Mouse (Mus musculus): ENCODE results near the gene Gpr37l1. TPM values are rescaled to one million over a fixed set of nuclear protein-coding genes. Genes with fewer than 3 reads are reported as not detected.
"Not testable (repeated sequence)": the region's sequence is repeated elsewhere in the genome, so short reads cannot be mapped to it uniquely, and the experiment has no call there.

Gene Gpr37l1
- polyA plus RNA-seq, 1 experiment from 2014 or later: not detected

DNA sequence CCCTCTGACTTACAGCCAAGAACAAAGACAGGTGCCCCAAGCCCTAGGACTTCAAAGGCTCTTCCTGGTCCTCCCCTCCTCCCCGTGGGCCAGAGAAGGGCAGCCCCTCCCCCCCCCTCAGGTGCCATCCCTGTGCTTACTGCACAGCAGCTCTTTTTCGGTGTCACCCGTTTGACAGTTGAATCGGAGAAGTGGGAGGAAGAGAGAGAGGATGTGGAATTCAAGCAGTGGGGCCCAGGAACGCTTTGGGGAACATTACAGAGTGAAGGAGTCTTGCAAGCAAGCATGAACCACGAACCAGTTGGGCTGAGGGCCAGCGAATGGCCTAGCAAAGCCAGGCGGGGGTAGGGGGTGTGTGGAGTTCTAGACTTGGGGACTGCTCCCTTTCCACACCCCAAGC is 35.9 kb downstream of the Gpr37l1 start:
- Histone ChIP-seq H3K27ac (peak overlapping the region; percentile 79), H3K27me3 (peaks cover 9% of the 10 kb centered on the region; the same call in 1 of the 2 replicates), H3K36me3 (no peaks in the 10 kb centered on the region), H3K4me2 (peak overlapping the region; percentile 61), H3K9me3 (replicated peaks) (no peaks in the 10 kb centered on the region), H3K4me3 (replicated peaks) (0 out of 2 replicates have a peak overlapping the region, but pooled peaks have one; percentile 25), H3K9ac (peak overlapping the region; percentile 63), H3K4me1 (replicated peaks) (peaks cover 62% of the 10 kb centered on the region)
- DNase-seq (no peak), ATAC-seq (ENCODE audit: low read depth) (no peak)
- 15% methylated on average over 8 of the region's 8 CpGs for WGBS (ENCODE audit: insufficient replicate concordance)

DNA sequence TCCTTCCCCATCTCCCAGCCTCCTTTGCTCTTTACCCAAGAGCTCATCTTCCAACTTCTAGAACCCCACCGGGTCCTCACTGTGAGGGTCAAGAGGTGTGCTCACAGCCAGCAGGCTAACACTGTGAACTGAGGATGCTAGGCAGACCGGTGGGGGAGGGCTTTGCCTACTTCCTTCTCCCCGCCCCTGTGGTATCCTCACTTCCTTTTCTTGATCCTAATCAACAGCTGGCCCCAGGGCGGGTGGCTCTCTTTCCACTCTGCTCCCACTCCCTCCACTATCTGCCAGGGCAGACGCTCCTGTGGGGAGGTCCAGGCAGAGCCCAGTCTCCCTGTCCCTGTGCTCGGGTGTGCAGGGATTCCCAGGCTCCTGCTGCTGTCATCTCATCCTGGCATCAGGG is 36.4 kb downstream of the Gpr37l1 start:
- H3K4me1 ChIP-seq (replicated peaks): peaks cover 62% of the 10 kb centered on the region
- peak overlapping the region; percentile 79 for H3K27ac ChIP-seq
- ATAC-seq (ENCODE audit: low read depth): peak; percentile 51
- H3K36me3 ChIP-seq: no peaks in the 10 kb centered on the region
- H3K27me3 ChIP-seq: peaks cover 9% of the 10 kb centered on the region; the same call in 1 of the 2 replicates
- DNase-seq: peak; percentile 39
- 3% methylated on average over 6 of the region's 6 CpGs for WGBS (ENCODE audit: insufficient replicate concordance)
- no peaks in the 10 kb centered on the region for H3K9me3 ChIP-seq (replicated peaks)
- peak overlapping the region; percentile 63 for H3K9ac ChIP-seq
- peak overlapping the region; percentile 61 for H3K4me2 ChIP-seq
- no peak overlapping the region for H3K4me3 ChIP-seq (replicated peaks)

DNA sequence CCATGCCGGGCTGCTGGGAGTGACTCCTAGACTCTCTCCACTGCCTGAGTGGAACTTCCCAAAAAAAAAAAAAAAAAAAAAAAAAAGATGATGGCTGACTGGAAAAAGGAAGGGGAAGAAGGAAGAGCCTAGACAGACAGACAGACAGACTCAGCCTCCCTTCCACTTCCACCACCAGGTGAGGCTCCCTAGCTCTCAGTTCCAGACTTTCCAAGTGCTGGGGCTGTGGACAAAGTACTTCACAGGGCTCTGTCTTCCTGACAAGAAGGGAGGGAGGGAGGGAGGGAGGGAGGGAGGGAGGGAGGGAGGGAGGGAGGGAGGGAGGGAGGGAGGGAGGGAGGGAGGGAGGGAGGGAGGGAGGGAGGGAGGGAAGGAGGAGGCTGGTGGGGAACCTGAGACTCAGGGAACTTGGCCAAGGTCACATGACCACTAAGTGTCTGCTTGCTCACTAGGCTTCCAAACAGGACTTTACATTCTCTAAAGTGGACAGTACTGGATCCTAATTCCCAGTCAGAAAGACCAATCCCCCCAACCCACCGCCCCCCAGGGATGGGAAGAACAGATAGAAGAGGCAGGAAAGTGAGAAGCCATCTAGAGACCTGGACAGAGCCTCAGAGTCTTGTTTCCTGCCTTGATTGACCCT is 37.0 kb downstream of the Gpr37l1 start:
- Histone ChIP-seq H3K4me1 (replicated peaks) (peaks cover 62% of the 10 kb centered on the region), H3K4me3 (replicated peaks) (no peak overlapping the region), H3K36me3 (no peaks in the 10 kb centered on the region), H3K27me3 (peaks cover 9% of the 10 kb centered on the region; the same call in 1 of the 2 replicates), H3K27ac (peak overlapping the region; percentile 16; the same call in 1 of the 2 replicates), H3K9me3 (replicated peaks) (no peaks in the 10 kb centered on the region), H3K4me2 (peak overlapping the region; percentile 61), H3K9ac (no peak overlapping the region)
- DNase-seq: no peak
- no peak for ATAC-seq (ENCODE audit: low read depth)
- WGBS (ENCODE audit: insufficient replicate concordance): 21% methylated on average over 2 of the region's 2 CpGs

DNA sequence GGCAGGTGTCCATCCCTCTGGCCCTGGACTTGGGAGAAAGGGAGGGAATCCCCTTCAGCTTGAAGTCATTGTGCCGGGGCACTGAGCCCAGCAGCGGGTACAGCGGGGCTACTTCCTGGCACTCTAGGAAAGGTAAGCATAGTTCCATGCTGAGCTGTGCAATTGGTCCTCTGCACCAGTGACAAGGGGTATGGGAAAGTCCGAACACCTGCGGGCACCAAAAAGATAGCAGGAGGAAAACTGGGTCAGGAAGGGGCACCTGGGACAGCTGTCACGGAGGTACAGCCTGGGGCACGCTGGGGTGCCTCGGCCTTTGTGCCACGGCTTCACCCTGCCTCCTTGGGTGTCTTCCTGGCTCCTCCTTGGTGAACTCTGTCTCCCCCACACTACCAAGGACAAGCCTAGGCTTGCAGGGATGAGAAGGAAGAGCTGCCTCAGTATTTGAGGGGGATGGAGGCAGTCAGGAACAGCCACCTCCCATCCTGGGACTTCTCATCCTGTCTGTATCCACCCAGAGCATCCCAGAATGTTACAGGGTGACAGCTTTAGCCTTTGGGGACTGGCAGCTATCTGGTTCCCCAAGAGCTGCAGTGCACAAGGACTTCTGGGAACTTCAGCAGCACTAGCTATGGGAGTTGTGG is 37.8 kb downstream of the Gpr37l1 start:
- no peak overlapping the region for H3K4me3 ChIP-seq (replicated peaks)
- peaks cover 59% of the 10 kb centered on the region for H3K4me1 ChIP-seq (replicated peaks)
- ATAC-seq (ENCODE audit: low read depth) (no peak), DNase-seq (no peak)
- H3K9me3 ChIP-seq (replicated peaks): no peaks in the 10 kb centered on the region
- no peak overlapping the region for H3K27ac ChIP-seq
- WGBS (ENCODE audit: insufficient replicate concordance): 69% methylated on average over 9 of the region's 9 CpGs
- H3K4me2 ChIP-seq: no peak overlapping the region
- no peak overlapping the region for H3K9ac ChIP-seq
- H3K27me3 ChIP-seq: peaks cover 9% of the 10 kb centered on the region; the same call in 1 of the 2 replicates
- no peaks in the 10 kb centered on the region for H3K36me3 ChIP-seq

DNA sequence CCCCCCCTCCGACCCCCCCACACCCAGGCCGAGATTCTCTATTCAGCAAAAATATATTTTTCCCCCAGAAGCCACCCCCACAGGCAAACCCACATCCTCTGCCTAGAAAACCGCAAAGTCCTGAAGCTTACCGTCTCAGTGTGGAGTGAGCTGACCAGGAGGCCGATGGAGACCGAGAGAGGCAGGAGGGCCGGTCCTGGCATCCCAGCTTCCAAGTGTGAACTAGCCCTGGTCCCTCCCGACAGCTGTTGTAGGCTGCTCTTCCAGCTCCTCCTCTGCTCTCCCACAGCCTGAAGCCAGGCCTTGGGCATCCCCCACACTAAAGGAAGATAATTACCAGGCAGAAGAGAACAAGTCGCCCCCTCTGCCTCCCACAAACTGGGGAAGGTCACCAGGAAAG is 38.5 kb downstream of the Gpr37l1 start:
- peaks cover 9% of the 10 kb centered on the region; the same call in 1 of the 2 replicates for H3K27me3 ChIP-seq
- 16% methylated on average over 9 of the region's 9 CpGs for WGBS (ENCODE audit: insufficient replicate concordance)

DNA sequence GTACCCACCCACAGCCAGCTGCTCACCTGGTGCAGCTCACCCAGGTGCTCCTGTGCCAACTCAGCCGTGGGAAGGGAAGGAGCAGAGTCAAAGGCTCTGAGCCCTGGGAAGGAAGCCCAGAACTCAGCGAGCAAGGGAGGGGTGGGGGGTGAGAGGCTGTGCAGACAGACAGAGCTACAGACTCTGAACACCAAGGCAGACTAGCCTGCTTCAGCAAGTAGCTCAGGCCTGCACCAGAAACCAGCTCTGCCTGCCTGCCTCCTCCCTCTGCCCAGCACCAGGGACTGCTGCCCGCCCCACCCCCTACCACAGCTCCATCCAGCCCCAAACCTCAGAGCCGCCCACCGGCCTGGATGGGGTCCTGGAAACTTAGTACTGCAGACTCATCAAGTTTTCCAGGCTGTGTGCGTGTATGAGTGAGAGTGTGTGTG is 39.5 kb downstream of the Gpr37l1 start:
- no peak overlapping the region for H3K9ac ChIP-seq
- H3K27me3 ChIP-seq: peaks cover 9% of the 10 kb centered on the region; the same call in 1 of the 2 replicates
- no peak overlapping the region for H3K4me3 ChIP-seq (replicated peaks)
- 40% methylated on average over 6 of the region's 6 CpGs for WGBS (ENCODE audit: insufficient replicate concordance)
- DNase-seq: no peak
- H3K4me1 ChIP-seq (replicated peaks): peaks cover 43% of the 10 kb centered on the region
- no peaks in the 10 kb centered on the region for H3K9me3 ChIP-seq (replicated peaks)
- no peaks in the 10 kb centered on the region for H3K36me3 ChIP-seq
- ATAC-seq (ENCODE audit: low read depth): no peak
- no peak overlapping the region for H3K4me2 ChIP-seq
- H3K27ac ChIP-seq: no peak overlapping the region

More for the DNA sequence above, 38.5 kb downstream of the Gpr37l1 start:
- DNase-seq (no peak), ATAC-seq (ENCODE audit: low read depth) (no peak)
- Histone ChIP-seq H3K9me3 (replicated peaks) (no peaks in the 10 kb centered on the region), H3K4me1 (replicated peaks) (peaks cover 53% of the 10 kb centered on the region), H3K4me3 (replicated peaks) (no peak overlapping the region), H3K9ac (no peak overlapping the region), H3K27ac (no peak overlapping the region), H3K4me2 (no peak overlapping the region), H3K36me3 (no peaks in the 10 kb centered on the region)

DNA sequence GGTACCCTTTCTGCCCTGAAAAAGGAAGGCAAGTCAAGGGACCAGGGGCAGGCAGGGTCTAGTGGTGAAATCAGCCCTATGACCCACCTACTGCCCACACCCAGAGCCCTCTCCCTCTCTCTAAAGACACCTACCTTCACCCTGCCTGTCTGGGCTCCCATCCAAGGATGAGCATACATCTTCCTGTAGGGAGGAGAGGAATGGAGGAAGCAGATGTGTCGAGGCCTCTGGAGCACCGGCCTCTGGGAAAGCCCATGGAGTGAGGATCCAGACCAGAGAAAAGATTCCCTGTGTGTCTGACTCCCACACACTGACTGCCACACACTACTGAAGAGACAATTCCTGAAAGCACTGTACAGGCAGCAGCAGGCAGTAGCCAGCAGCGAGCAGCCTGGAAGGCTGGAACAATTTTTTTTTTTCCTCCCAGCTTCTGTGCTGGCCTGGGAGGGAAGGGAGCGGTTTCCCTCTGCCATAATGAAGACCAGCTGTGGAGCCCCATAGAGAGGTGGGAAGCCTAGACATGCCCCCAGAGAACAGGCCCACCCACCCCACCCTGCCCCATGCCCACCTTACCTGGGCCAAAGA is 40.9 kb downstream of the Gpr37l1 start:
- H3K4me2 ChIP-seq: no peak overlapping the region
- 69% methylated on average over 4 of the region's 4 CpGs for WGBS (ENCODE audit: insufficient replicate concordance)
- no peak for DNase-seq
- H3K27ac ChIP-seq: no peak overlapping the region
- no peaks in the 10 kb centered on the region for H3K9me3 ChIP-seq (replicated peaks)
- H3K9ac ChIP-seq: no peak overlapping the region
- H3K27me3 ChIP-seq: peaks cover 9% of the 10 kb centered on the region; the same call in 1 of the 2 replicates
- ATAC-seq (ENCODE audit: low read depth): no peak
- H3K4me1 ChIP-seq (replicated peaks): peaks cover 28% of the 10 kb centered on the region
- H3K36me3 ChIP-seq: no peaks in the 10 kb centered on the region
- H3K4me3 ChIP-seq (replicated peaks): no peak overlapping the region

DNA sequence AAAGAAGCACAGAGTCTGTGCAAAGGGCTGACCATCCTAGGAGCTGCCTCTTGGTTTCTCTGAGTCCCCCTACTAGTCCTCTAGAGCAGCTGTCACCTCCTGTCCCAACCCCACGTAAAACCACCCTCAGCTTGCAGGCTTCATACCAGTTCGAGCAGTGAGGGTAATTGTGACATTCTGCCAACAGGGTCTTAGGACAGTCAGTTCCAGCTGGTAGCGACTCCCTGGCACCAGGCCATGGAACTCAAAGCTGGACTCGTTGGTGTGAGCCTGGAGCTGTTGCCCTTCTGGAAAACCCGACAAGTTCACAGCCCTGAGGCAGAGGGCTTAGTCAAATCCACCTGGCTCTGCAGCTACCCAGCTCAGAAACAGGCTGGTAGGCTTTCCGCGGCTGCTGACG is 41.5 kb downstream of the Gpr37l1 start:
- Histone ChIP-seq H3K9ac (no peak overlapping the region), H3K9me3 (replicated peaks) (no peaks in the 10 kb centered on the region), H3K27ac (no peak overlapping the region), H3K36me3 (no peaks in the 10 kb centered on the region), H3K4me3 (replicated peaks) (no peak overlapping the region), H3K4me2 (no peak overlapping the region), H3K4me1 (replicated peaks) (peaks cover 23% of the 10 kb centered on the region), H3K27me3 (peaks cover 9% of the 10 kb centered on the region; the same call in 1 of the 2 replicates)
- ATAC-seq (ENCODE audit: low read depth): no peak
- DNase-seq: no peak
- 71% methylated on average over 8 of the region's 8 CpGs for WGBS (ENCODE audit: insufficient replicate concordance)

DNA sequence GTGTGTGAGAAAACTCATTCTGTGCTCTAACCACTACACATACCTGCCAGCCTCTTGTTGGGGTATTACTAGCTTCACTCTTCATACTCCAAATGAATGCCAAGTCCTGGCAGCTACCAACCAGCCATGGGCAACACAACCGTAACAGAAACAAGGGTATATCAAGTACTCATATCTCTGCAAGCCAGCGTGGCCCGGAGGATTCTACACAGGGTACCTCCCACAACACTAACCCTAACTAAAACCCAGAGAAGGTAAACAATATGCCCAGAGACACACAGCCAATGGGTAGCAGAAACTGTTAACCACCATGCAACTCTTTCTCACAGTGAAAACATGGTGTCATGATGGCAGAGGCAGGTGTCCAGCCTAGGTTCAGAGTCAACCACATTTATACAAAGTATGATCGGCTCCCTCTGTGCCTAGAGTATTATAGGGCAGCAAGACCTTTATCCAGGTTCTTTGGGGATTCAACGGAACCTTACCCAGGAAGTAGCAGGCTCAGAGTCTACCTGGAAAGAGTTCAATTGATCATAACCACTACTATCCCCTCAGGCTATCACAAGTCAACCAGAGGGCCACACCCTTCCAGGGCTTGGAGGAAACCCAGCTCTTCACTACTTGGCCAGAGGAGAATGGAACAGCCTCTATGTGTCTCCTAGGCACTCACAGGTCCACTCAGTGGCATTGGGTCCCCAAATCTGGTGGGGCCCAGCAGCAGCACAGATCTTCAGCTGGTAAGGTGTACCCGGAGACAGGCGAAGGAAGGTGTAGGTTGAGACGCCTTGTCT is 42.7 kb downstream of the Gpr37l1 start:
- Histone ChIP-seq H3K4me3 (replicated peaks) (no peak overlapping the region), H3K27me3 (peaks cover 9% of the 10 kb centered on the region; the same call in 1 of the 2 replicates), H3K27ac (no peak overlapping the region), H3K4me2 (no peak overlapping the region), H3K9ac (no peak overlapping the region), H3K4me1 (replicated peaks) (peaks cover 15% of the 10 kb centered on the region), H3K36me3 (no peaks in the 10 kb centered on the region), H3K9me3 (replicated peaks) (no peaks in the 10 kb centered on the region)
- no peak for DNase-seq
- WGBS (ENCODE audit: insufficient replicate concordance): 71% methylated on average over 8 of the region's 8 CpGs
- no peak for ATAC-seq (ENCODE audit: low read depth)

DNA sequence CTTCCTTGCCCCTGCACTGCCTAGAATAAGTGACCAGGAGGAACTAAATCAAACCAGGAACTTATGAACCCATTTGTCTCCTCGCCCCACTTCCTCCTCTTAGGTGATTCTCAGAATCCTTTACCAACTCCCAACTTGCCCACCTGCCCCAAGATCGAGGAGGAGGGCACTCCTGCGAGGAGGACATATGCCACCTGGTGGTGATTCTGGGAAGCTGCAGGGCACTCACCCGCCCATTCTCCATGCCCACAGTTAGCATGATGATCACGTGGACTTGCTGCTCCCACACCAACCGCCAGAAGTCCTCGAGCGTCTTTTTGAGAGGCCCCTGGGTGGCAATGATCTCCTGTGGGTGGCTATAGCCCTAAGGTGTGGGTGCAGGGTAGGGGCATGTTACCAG is 54.8 kb downstream of the Gpr37l1 start:
- no peak overlapping the region for H3K4me2 ChIP-seq
- DNase-seq: peak; percentile 38

DNA sequence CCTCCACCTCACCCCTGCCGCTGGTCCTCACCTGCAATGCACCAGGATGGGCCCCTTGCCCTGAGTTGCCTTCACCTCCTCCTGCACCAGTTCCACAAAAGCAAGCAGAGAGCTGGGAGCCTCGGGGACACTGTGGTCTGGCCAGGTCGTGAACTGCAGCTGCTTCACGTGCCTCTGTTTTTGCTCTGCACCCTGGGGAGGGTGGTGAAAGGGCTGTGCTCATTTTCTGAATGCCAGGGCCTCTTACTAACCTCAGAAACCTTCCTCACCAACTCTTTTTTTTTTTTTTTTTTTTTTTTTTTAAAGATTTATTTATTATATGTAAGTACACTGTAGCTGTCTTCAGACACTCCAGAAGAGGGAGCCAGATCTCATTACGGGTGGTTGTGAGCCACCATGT is 56.2 kb downstream of the Gpr37l1 start:
- not testable (repeated sequence) for DNase-seq; H3K36me3 ChIP-seq; H3K9ac ChIP-seq; H3K9me3 ChIP-seq (replicated peaks); H3K27ac ChIP-seq; H3K4me1 ChIP-seq (replicated peaks); ATAC-seq (ENCODE audit: low read depth); H3K4me3 ChIP-seq (replicated peaks); H3K4me2 ChIP-seq
- peaks cover 17% of the 10 kb centered on the region for H3K27me3 ChIP-seq
- 54% methylated on average over 5 of the region's 5 CpGs for WGBS (ENCODE audit: insufficient replicate concordance)

More for the DNA sequence above, 54.8 kb downstream of the Gpr37l1 start:
- Histone ChIP-seq H3K27me3 (peaks cover 3% of the 10 kb centered on the region; the same call in 1 of the 2 replicates), H3K36me3 (no peaks in the 10 kb centered on the region), H3K9ac (no peak overlapping the region), H3K4me1 (replicated peaks) (peaks cover 3% of the 10 kb centered on the region), H3K9me3 (replicated peaks) (no peaks in the 10 kb centered on the region), H3K27ac (no peak overlapping the region), H3K4me3 (replicated peaks) (no peak overlapping the region)
- ATAC-seq (ENCODE audit: low read depth): no peak
- WGBS (ENCODE audit: insufficient replicate concordance): under 1% methylated on average over 8 of the region's 8 CpGs

Measured in liver, embryonic 13.5 days (tissue).